Mouse (Mus musculus) yolk sac, embryonic 10.5 days (tissue): ENCODE data around the gene Vmo1.
A peak's percentile ranks its signal among the peaks of the same experiment; 100 is the strongest.
"Not testable (repeated sequence)": the region's sequence is repeated elsewhere in the genome, so short reads cannot be mapped to it uniquely, and the experiment has no call there.

ENCODE experiments used
- DNase-seq: peaks from one replicate; pipeline ENCODE4 v3.0.0-alpha.2; 2017; ENCODE audit warnings: low spot score

Gene Vmo1

DNA sequence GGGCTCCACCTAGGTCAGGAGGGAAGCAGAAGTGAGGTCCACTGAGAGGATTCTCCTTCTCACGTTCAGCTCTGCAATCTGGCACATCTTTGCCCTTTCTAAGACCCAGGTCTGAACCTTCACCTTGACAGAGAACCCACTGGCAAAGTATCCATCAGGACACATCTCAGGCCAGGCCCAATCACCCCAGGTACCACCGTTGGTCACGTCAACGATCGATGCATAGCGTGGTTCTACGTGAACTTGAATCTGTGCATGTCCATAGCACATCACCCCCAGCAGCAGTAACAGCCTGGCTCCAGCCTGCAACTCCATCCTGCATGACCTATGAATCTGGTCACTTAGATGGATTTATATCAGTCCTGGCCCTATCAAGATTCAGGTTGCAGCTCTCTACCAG is at the start of gene Vmo1:
TSS of gene Vmo1 (minus strand) at position 329 of the 400 bp plus-strand sequence.
- no peak for DNase-seq

DNA sequence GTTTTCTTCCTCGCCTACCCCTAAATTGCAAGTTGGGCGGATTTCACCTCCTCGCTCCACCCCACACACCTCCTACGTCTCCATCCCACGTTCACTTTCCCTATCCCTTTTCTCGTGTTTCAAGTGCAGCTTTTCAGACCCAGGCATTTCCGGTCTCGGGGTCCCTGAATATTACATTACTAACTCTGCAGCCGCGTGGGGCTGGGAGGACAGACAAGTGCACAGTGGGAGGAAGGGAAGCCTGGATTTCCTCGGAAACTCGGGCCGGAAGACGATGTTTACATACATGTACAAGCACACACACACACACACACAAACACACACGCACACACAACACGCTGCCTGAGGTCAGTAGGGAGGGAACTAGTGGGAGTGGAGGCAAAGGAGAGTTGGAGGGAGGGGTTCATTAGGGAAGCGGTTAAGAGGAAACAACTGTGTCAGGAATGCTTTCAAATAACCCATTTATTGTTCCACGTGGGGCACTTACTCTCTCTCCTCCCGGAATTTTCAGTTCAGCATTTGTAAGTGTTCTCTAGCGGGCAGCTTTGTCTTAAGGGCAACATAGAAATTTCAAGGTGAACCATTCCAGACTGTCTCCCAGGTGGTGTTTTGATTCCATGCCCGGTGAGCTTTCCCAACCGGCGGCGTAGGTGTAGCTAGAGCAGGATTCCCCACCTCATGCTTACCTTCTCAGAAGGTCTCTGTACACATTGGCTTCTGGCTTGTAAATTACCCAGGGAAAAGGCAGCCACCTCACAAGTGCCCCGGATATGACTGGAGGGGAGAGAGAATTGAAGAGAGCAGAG is 49.3 kb upstream of the Vmo1 start:
- DNase-seq: peak; percentile 50

DNA sequence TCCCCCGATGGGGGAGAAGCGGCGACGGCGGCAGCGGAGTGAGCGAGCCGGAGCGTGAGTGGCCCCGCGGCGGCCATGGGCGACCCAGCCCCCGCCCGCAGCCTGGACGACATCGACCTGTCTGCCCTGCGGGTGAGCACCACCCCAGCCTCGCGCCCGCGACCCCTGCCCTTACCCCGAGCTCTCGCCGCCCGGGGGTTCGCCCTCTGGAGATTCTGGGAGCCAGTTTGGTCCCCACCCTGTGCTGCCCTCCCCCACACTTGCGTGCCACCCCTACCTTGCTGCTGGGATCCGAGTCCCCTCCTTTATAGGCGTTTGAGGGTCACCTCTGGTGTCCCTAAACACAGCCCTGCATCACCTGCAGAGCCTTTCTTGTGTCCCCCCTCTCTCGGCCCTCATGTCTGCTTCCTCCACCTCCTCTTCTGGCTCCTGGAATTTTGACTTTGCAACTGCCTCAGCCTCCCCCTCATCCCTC is 48.6 kb upstream of the Vmo1 start:
- no peak for DNase-seq

DNA sequence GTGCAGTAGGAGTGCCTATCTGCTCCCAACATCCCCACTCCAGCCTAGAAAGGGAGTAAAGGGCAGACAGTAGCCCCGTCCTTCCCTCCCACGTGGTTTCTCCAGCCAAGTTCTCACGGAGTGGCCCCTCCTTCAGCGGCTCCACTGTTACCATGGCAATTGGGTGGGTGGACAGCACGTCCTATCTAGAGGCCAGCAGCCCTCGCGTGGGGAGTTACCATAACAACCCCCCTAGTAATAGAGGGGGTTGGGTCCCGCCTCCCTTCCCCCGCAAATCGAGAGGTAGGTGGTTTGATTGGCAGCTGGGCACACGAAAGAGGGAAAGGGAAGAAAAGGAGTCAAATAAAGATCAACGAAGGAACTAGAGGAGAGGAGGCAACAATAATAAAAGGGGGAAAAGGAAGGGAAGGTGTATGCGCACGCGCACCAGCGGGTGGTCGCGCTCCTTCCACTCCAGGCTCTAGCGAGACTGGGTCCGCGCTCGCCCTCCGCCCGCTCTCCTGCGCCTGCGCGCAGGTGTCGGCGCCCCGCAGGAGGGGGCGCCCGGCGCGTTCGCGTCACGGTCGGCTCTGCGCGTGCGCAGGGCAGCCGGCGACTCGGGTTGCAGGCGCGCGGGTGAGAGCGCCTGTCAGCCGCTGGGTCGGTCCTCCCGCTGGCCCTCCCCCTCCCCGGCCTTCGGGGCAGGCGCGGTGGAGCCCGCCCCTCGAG is 48.0 kb upstream of the Vmo1 start, which contains the start of gene Mink1:
TSS of gene Mink1 (plus strand) at position 595 of the 708 bp plus-strand sequence.
- peak; percentile 89 for DNase-seq

DNA sequence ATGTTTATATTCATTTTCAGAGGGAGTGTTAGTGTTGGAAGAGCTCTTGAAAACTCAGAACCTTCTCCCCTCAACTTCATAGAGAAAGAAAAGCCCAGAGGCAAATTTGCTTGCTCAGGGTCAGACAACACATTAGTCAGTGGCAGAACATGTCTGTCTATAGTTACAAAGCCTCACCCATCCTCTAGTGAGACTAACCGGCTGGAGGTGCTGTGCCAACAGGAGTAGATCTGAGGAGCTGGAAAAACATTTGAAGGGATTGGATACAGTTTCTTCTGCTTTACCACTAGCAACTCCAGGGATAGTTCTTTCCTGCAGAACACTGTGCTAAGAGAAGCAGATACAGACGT is 47.5 kb upstream of the Vmo1 start:
- DNase-seq: no peak

DNA sequence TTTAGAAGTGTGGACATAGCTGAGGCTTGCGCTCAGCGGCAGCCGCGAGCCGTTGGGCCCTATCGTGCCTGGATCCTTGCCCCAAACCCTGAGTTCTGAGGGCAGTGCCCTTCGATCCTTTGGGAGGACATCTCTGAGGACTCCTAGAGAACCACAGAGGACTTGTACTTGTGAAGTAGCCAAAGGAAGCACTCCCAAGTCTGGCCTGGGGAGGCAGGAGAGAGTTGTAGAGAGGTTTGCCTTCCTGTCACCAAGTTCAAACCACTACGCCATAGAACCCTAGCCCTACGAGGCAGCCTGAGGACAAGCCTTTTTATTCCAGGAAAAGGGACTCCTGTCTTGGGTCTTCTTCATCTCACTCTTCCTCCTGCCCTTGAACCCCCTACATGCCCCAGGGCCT is 43.1 kb upstream of the Vmo1 start:
- DNase-seq: no peak

DNA sequence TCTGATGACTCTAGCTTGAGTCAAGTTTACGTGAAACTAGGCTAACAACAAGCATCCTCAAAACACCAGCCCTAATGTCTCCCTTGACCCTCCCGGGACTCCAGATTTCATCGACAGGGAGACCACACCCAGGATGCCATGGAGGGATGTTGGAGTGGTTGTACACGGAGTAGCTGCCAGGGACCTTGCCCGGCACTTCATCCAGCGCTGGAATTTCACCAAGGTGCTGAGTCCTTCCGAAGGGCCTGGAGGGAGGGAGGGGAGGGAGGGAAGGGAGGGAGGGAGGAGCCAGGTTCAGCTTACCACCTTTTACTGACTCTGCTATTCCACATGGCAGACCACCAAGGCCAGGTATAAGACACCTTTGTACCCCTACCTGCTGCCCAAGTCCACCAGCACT is 39.5 kb upstream of the Vmo1 start:
- no peak for DNase-seq

DNA sequence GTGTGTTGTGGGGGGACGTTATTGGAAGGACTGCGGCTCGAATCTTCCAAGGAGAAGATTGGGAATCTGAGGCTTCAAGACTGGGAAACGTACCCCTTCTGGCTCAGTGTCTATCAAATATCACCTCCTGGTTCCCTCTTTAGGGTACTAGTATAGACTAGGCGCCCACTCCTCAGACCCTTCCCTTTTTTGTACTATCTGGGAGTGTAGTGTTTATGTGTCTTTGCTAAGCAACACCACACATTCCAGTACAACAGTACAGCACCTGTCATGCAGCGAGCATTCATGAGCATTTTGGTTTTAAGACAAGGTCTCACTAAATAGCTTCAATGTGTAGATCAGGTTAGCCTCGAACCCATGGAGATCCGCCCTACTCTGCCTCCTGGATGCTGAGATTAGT is 37.1 kb upstream of the Vmo1 start:
- DNase-seq: no peak

DNA sequence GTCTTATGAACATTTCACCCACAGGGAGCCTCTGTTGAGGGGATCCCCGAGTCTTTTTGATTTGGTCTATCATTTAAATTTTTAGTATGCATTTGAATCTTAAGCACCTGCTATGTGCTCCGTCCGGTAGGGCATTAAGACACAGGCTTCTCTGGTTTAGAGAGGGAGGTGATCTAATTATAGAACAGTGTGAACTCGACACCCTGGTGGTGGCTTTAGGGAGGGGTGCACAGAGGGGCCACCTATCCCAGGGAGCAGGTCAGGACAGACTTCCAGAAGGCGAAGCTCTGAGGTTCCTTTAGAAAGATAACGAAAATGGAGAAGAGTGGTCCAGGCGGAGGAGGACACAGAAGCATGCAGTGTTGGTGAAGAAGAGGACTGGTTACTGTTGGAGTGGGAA is 30.1 kb upstream of the Vmo1 start:
- DNase-seq: no peak

DNA sequence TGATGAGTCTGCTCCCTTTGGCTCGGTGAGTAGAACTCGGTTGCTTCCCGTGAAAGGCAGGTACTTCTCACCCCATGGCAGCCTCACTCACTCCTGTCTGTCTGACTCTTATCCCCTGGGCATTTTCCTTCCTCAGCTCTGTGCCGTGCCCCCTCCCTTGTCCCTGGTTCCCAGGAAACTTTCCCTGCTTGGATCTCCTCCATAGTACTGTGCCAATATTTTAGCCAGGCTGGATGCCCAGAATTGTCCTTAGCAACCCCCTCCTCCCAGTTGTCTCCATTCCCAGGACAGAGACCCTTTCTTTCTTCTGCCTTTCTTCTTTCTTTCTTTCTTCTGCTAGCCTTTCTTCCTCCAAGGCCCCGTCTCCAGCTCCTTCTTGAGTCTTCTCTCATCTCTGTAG is 27.0 kb upstream of the Vmo1 start:
- no peak for DNase-seq

DNA sequence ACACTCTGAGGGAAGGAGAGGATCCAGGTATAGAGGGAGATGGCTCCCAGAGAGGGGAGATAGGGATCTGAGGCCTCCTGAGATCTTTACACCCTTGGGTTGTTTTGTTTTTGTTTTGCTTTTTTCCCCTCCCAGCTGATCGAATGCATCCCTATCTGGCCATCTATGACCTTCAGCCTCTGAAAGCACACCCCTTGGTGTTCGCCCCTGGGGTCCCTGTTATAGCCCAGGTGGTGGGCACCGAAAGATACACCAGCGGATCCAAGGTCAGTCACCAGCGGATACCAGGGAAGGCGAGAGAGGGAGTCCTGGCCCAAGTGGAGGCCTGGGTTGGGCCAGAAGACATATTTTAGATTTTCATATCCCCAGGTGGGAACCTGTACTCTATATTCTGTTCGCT is 26.5 kb upstream of the Vmo1 start:
- DNase-seq: no peak

DNA sequence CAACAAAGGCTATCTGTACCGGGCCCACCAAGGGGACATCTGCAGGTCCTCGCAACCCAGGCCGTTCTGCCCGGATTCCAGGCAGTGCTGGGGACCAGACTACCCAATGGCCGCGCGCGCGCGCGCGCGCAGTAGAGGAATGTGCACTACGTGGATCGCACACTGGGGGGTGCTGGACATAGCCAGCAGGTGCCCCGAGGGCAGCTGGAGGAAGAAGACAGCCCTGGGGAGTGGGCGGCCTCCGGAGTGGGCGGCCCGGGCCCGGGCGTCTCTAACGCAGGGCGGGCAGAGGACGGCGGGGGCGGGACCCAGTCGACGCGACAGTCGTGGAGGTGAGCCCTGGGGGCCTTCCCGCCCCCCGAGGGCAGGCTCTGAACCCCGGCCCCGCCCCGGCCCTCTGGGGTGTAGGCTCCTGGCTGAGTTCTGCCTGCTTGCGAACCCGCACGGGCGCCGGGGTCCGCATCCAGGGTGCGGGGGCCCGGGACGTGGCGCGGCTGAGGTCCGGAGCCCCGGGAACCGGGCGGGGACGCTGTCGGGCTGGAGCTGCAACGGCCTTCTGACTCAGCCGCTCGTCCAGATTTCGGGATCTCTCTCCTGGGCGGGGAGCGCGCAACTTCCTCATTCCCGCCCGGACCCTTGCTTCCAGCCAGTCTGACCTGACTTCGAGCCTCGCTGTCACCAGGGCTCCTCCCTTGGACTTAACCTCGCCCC is 25.6 kb upstream of the Vmo1 start, which contains the start of gene Pld2:
TSS of gene Pld2 (plus strand) at position 188 of the 711 bp plus-strand sequence.
- peak; percentile 93 for DNase-seq

DNA sequence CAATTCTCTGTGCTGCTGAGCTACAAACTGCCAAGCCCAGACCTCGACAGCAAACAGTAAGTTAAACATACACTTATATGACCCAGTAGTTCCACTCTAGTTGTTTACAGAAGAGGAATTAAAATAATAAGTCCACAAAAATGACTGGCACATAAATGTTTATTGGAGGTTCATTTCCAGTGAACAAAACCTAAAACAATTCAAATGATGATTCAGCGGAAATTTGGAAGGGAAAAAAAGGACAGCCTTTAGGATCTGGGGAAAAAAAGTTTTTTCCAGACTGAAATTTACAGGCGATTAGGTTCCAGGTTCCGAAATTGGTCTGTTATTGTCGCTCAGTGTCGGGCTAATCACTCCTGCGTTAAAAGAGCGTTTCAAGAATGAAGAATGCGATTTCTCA is 25.0 kb upstream of the Vmo1 start:
- no peak for DNase-seq

DNA sequence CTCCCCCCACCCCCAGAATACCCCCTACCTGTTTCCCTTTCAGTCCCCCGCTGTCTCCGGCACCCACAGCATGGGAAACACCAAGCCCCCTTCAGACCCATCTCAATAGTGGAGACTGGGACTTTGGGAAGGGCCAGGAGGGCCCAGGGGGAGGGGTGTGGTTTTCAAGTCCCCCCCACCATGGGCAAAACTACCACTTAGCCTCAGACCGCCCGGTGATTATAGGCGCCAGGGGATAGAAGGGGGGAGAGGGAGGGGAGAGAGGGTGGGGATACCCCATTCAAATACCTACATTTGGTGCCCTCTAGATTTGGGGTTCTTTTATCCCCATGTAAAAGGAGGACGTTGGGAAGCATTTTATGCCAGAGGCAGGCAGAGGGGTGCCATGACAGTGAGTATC is 18.4 kb upstream of the Vmo1 start, which contains the start of gene Gm40193:
TSS of gene Gm40193 (minus strand) at position 101 of the 400 bp plus-strand sequence.
- DNase-seq: no peak

DNA sequence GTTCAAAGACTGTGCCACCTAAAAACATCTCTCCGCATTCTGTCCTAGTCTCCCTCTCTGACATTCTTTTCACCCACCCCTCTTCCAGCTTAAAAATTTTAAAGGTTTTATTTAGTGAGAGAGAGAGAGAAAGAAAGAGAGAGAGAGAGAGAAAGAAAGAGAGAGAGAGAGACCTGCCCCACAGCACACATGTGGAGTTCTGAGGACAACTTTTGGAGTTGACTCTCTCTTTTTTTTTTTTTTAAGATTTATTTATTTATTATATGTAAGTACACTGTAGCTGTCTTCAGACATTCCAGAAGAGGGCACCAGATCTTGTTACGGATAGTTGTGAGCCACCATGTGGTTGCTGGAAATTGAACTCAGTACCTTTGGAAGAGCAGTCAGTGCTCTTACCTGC is 16.6 kb upstream of the Vmo1 start:
- DNase-seq: not testable (repeated sequence)

DNA sequence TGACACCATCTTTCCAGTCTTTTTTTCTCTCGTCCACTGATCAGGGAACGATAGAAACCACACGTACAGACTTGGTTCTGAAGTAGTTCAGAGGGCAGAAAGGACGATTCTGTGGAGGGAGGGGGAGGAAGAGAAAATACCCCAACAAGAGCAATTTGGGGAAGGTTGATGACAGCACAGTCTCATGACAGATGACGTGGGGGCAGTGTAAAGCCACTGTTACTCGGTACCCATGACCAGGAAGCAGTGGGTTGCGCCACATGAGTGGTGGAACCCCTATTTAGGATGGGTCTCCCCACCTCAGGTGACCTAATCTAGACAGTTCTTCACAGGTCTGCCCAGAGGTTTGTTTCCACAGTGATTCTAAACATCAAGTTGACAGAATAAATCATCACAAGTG is 14.2 kb upstream of the Vmo1 start:
- no peak for DNase-seq

DNA sequence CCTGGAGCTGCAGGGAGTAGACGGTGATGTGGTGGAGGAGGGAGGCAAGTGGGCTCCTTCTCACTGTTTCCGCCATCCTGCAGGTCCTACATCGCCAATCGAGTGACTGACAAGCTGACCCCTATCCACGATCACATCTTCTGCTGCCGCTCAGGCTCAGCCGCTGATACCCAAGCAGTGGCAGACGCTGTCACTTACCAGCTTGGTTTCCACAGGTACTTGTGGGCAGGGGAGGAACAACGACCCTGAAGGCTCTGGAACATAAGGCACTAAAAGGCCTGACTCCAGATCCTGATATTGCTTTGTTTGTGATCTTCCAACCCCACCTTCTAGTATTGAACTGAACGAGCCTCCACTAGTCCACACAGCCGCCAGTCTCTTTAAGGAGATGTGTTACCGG is 11.8 kb upstream of the Vmo1 start:
- DNase-seq: no peak

DNA sequence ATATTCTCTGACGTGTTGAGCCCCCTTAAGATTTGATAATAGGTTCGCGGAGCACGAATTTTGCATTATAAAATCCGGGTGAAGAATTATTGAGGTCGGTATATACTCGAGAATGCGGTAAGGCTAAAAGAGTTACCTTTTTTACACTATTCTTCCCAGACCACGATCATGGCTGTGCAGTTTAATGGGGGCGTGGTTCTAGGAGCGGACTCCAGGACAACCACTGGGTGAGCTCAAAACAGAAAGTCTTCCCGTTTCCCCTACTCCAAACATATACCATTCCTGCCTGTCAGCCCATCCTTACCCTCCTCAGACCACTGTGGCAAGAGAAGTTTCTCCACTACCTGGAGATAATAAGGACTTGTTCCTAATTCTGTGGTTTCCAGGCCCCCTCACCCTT is 11.3 kb upstream of the Vmo1 start:
- DNase-seq: no peak

DNA sequence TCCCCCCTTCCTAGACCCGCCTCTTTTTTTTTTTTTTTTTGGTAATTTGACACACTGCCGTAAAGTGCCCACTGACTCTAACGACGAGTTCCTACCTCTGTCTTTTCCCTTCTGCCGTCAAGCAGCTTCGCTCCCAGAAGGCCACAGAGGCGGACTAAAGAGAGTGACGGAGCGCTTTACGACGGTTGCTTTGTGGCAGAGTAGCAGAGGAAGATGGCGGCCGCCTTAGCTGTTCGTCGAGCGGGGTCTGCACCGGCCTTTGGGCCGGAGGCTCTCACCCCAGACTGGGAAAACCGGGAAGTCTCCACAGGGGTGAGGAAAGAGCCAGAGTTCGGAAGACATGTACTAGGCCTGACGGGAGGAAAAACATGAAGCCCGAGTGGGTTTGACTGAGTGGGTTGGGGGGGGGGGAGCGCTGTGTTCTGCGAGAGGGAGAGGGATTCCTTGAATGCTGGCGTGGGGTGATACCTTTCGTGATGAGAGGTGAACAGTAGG is 10.8 kb upstream of the Vmo1 start, which contains the start of gene Psmb6:
TSS of gene Psmb6 (plus strand) at position 184 of the 495 bp plus-strand sequence.
- DNase-seq: peak; percentile 95

DNA sequence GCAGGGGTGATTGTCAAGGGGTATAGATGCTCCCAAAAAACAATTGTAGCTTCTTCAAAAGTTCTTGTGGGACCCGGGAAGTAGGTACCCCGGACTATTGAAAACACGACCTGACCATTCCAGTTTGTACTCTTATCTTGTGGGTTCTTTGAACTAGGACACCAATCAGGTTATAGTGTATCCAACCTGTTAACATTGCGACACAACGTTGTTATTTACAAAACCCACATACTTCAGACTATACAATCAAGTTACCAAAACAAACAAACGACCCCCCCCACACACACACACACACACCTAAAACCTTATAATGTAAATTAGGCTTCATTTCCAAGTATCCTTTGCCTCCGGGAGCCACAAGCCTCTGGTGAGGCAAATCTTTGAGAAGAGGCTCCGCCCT is 10.4 kb upstream of the Vmo1 start:
- no peak for DNase-seq

DNA sequence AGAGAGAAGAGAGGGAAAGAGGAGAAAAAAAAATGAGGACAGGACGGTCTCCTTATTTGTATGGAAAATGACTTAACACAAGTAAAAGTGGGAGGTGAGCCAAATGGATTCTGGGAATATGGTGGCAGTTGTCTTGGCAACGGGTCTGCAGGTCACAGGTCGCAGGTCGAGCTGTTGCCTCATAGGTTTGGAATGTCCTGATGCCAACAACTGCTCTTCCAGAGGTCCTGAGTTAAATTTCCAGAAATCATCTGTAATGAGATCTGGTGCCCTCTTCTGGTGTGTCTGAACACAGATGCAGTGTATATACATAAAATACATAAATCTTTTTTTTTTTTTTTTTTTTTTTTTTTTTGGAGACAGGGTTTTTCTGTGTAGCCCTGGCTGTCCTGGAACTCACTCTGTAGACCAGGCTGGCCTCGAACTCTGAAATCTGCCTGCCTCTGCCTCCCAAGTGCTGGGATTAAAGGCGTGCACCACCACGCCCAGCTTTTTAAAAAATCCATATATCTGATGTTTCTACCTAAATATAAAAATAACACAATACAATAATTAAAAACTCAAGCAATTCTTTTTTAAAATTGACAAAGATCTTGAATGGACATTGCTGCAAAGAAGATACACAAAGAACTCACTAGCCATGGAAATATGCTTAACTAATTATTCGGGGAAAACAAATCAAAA is 9.0 kb upstream of the Vmo1 start:
- DNase-seq: peak; percentile 76
